Mouse (Mus musculus) thymus, postnatal 10 days (tissue): Measurements from ENCODE around the gene Cnksr3.

Experiments
- DNase-seq, 2 experiments: peaks; one replicate each; pipeline ENCODE4 v3.0.0; 2021; ENCODE audit warnings: low spot score in 2 of 2

Cnksr3 gene

DNA sequence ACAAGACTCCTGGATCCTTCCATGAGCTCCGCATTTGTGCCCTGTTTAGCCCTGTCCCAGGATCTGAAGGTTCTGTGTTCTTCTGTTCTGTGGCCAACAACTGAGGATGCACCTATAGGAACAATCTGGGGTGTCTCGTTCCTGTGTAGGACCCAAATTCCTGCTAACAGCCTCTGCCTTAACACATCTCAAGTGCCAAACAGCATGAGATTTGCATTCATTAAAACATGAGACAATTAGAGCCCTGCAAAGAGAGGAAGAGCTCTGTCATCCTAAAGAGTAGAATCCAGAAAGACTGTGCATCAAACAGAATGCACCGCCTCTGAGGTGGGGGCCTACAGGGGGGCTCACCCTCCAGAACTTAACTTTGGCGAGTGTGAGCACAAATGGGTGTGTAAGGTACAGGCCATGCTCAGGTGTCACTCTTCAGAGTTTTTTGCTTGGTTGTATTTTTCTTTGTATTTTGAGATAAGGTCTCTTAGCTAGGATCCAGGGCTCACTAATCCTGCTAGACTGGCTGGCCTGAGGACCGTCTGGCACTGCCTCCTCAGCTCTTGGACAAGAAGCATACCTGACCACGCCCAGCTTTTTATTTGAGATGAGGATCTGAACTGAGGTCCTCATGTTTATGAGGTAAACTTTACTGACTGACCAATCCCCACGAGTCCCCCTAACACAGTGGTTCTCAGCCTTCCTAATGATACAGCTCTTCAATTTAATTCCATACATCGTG lies 15.2 kb downstream of the Cnksr3 start:
- DNase-seq = no peak

DNA sequence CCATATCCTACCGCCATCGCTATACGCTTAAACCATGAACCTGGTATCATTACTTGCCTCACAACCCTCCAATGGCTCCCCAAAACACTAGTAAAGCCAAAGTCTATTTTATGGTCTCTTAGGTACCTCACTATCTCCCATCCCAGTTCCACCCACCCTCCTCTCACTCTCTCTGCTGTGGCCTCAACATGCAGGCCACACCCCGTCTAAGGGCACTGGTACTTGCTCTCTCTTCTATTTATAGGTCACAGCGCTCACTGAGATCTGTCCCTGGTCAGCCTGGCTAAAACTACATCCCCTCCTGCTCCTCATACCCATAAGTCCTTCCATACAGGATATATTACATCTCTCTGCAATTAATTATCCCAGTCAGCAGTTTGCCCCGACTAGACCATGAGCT lies 16.1 kb downstream of the Cnksr3 start:
- no peak for DNase-seq

DNA sequence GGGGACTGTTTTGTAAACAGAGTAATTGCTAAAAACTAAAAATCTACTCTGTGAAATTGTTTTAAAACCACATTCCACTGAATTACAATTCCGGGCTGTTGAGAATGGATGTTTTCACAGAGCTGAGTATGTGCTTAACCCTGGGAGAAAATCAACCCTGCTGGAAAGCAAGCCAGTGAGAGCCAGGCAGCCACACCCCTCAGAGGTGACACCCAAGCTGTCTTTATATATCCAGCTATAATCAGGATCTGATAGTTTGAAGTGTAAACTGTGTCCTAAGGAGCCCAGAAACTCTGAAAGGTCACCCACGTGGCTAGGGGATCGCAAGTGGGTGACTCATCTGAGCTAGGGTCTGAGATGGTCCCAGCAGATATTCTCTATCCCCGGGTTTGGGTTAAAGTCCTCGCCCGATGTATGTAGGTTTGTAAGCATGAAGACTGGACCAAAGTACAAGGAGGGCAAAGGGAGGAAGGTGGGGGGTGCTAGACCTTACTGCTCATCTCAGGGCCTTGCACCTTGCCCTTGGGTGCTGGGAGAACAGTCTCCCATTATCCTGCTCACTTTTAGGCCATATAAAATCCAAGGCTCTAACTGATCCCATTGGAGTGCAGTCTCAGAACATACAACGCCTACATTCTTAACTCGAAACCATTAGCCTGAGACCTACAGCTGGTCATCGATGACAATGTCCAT lies 20.2 kb downstream of the Cnksr3 start:
- no peak for DNase-seq

DNA sequence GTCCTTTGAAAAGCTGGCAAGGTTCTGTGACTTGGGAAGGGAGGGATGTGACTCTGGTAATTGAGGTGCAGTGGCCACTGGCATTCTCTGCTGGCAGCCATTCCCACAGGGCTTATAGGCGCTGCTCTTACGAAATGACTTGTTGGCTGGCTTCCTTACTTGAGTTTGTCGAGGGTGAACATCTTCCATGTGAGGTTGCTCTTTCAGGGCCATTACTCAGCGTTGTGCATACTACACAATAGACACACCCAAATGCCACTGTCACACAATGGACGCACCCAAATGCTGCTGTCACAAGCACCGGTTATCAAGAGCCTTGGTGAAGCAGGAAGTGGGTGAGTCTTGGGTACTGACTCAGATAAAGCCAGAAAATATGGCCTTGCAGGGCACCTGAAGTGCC lies 22.8 kb downstream of the Cnksr3 start:
- no peak for DNase-seq

DNA sequence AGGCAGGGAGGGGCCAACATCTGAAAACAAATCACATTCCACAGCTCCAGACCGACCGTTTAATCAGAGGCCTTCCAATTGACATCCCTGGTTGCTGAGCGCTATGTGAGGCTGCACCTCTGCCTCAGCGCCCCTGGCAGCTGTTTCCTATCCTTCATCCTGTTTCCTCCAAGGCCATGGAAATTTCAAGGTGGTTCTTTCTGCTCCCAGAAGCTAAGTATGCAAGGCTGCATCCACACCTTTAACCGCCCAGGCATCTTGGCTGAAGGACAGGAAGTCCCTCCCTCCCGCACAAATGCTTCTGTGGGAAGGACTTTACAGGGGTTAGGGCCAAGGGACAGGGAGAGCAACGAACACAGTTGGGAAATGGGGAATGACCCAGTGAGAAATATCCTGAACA lies 24.2 kb downstream of the Cnksr3 start:
- DNase-seq = no peak

DNA sequence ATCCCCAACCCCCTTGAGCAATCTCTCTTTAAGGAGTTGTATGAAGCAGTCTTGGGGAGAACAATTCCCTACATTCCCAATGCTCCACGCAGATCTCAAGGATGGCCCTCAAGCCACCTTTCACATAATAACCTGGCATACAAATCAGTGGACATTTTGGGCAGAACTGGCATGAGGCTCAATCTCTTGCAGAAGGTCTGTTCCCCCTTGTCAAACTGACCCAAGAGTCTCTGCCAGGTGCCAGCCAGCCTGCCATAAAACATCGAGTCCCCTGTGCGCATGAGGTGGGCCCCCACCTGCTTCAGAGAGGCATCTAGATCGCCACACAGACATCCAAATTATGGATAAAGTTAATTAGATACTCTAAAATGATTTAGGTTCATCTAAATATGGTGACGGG lies 25.0 kb downstream of the Cnksr3 start:
- DNase-seq = no peak

DNA sequence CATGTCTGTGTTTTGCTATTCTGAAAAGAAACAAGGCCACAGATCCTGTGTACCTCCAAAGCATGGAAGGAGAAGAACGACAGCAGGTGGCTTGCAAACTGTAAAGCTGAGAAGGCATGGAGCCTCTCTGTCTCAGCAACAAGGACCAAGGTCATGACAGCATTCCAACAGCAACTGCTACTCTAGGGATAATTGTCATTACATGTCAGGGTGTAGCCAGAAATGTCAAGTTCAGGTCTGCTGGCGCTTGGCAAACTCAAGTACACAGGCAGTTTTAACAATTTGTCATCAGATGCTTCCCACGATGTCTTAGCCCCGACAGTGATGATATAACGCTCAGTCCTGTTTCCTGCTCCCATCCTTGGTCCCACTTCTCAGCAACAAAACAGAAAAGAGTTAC lies 26.0 kb downstream of the Cnksr3 start:
- no peak for DNase-seq

DNA sequence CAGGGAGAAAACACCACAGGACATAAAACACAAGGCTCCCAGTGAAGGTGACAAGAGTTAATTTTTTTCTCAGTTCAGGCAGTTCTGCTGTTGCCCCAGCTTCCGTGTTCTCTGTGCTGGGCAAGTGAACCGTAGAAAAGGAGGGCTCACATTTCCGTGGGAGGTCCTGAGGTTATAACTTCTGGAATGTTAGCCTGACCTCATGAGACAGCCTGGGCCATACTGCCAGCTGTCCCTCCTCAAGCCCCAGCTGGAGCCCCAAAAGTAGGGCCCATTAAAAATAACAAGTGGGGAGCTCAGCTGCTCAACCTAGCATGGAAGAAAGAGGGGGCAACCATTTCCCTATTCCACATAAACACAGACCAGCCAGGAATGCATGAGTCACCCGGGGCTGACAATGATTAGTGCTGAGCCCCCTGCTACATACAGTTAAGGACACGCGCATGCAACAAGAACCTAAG lies 28.8 kb downstream of the Cnksr3 start:
- DNase-seq = no peak

DNA sequence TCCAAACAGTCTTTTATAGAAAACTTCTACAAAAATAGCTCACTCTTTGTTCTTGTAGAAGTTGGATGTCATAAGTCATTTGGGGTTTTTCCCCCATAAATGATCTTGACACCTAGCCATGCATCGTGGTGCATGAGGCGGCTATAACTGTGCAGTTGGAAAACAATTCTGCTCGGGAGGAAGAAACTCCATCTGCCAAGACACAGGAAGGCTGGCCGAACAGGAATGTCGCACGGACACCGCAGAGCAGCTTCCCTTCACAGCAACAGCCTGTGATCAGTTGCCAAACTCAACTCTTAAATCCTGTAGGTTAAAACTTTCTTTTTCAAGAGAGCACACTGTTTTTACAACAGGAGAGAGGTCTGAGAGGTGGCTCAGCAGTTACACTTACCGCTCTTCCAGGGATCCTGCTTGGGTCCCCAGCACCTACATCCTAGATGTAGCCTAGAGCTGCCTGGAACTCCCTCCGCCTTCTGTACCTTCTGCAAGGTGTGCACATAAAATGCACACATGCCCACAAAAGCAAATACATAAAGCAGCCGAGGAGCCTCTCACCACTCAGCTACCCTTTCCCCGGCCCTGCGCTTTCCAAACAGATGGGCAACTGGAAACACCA lies 29.4 kb downstream of the Cnksr3 start:
- no peak for DNase-seq

DNA sequence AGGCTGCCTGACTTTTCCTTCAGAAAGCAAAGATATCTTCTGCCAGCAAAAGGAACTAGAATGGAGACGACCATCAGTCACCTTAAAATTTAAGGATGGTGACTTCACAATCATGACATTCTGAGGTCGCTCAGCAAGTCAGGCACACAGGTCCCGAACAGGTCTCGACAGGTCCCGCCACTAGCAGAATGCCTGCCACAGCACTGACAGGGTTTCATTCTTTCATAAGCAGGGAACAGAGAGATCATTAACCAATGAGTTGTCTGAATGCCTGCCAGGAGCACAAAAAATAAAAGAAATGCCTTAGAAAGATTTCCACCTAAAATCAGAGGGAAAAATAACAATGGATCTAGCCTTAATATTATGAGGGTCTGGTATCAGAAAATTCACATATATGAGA lies 31.7 kb downstream of the Cnksr3 start:
- DNase-seq = no peak

DNA sequence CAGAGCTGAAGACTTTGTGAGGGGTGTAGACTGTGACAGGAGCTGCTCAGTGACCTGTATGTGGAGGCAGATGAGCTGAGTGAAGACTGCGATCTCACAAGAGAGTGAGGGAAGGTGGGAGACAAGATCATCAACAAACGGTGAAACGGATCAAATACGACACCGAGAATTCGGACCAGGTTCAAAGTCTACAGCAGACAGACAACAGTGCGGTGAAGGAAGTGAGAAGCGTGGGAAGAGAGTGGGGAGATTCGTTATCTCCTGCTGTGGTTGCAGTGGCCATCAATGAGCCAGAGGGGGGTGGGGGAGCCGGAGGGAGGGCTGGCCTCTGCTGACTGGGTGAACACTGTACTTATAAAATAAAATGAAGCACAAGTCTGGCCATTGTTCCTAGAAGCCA lies 33.5 kb downstream of the Cnksr3 start:
- DNase-seq = no peak

DNA sequence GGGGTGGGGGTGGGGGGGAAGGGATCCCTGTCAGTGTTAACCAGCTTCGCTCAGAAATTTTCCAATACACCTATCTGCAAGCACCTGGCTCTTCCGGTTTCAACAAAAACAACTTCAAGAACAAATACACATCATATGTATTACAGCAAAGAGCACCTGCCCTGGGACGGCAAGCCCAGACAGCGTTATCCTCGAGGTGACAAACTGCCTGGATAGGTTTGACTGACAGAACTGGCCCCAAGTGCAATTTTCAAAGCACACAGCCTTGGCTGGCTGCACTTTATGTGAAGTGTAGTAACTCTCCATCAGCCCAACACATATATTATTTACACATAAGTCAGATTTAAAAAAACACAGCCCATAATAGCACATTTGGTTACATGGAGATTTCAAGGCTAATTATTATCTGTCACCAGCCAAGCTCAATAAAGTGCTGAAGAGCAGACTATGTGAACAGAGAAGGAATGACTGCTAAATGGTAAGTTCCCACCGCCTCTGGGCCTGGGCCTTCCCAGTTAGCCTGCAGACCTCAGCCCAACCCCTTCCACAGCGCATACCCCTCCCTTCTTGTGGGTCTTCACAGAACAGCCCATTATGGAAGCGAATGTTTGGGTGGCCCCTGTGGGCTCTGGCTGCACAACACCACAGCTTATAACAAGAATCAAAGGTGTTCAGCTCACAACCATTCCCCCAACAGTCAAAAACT lies 35.7 kb downstream of the Cnksr3 start:
- DNase-seq = no peak

DNA sequence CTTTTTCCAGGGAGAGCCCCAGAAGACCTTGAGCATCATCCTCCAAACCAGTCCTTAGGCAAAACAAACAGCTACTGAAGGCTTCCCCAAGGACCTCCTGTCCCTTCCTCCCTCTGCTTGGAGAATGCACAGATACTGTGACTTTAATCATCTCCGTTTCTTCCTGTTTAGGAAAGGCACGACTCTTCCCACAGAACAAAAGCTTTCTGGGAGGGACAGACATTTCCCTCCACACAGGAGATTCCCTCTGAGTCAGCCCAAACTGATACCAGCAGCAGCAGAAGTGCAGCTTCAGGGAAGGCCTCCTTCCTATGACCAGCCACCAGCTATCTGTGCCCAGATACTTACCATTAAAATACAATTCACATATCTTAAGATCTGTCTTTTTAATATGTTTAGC lies 37.6 kb downstream of the Cnksr3 start:
- no peak for DNase-seq

DNA sequence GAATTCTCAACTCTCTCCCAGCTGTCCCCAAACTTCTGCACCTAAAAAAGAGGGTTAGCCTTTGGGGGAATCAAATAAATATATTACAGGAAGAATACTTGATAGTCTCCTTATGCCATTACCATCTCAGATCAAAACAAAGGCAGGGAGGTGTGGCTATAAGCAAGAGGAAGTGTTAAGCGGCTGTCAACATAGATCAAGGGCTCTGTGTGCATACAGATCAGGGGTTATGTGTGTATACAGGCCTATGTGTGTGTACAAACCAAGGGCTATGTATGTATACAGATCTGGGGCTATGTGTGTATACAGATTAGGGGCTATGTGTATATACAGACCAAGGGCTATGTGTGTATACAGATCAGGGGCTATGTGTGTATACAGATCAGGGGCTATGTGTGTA lies 38.9 kb downstream of the Cnksr3 start:
- no peak for DNase-seq

DNA sequence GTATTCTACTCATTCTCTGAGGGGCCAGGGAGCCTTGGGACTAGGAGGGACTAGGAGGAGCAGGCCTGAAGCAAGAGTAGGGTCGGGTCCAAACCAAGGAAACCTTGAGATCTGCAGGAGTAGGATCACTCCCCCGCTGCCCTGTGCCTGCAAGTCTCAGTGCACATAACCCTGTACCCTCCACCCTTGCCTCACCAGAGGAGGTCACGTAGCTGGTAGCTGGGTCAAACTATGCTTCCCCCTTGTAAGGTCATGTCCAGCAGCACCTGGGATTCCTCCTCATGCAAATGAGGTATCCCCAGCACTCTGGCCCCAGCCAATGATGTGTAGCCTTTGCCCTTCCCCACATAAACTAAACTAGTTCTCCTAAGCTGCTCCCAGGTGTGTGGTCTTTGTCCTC lies 41.6 kb downstream of the Cnksr3 start:
- no peak for DNase-seq

DNA sequence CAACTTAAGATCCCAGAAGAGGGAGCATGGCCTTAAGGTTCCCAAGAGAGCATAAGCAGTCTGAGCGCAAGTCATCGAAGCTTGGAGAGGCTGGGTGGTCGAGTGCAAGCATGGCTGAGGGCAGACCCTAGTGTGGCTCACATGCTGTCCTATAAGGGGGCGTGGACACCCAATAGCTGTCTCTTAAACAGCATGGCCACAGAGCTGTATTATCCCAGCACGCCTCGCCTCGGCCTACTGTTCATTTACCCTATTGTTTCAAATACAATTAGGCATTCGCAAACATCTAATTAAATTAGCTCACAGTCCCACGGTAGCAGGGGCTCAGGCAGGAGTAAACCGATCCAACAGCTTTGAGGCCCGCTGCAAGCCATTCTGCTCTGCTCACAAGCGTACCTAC lies 49.0 kb downstream of the Cnksr3 start:
- DNase-seq = no peak

DNA sequence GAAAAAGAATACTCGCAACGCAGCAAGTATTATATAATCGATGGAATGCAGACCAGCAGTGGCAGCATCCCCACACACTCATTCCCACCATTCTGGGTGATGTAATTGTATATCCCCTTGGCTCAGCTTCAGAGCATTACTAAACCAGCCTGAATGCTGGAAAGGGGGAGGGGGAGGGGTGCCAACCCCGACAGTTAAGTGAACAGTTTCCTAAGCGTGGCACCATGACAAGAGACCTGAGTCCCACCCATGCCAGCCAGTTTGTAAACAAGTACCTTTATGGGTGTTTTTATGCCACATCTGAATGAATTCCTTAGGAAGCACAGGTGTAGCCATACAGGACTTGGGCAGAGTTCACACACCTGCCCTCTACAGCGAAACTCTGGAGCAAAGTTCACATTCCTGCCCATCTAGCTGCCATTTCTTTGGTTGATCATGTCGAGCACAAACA lies 53.0 kb downstream of the Cnksr3 start:
- DNase-seq = no peak

DNA sequence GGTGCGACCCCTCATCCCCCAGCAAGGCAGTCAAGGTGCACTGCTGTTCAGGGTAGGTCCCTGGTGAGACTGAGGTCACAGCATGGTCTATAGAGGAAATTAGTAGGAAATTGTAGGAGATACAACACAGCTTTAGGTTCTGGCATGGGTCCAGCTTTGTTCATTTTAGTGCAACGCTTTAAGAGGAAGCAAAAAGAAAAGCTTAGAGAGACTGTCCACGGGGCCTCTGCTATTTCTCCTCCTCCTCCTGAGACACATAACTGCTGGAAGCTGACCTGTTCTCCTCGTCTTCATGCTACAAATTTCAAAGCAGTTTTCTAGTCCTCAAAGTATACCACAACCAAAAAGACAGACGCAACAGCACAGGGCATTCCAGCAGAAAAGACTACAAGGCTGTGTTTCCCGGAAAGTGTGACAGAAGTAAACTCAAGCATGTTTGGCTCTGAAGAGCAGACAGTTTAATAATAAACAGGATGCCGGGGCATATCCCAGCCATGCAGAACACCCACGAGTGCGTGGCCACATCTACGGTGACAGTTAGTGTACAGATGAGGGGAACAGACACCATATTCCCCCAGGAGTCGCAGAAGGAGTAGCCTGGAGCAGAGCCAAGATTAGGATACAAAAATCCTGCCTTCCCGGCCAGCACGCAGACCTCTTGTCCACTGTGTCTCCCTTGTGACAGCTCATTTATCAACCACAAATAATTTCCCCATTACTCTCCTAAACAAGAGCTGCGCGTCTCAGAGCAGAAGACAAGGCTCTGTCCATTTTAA lies 53.6 kb downstream of the Cnksr3 start:
- no peak for DNase-seq

DNA sequence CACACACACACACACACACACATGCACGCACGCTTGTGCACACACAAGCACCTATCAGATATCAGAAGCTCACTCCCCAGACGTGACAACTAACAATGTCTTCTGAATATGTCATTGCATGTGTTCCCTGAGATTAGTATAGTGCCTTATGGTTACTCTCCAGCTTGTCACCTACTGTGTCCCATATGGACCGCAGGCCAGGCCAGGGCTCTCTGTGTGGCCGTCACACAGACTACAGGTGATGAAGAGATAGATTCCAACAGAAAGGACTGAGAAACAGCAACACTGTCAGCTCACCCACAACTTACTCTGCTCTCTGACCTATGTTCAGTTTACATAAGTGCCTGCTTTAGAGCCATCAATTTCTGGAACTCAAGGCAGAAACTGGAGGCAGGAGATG lies 57.2 kb downstream of the Cnksr3 start:
- DNase-seq = no peak

DNA sequence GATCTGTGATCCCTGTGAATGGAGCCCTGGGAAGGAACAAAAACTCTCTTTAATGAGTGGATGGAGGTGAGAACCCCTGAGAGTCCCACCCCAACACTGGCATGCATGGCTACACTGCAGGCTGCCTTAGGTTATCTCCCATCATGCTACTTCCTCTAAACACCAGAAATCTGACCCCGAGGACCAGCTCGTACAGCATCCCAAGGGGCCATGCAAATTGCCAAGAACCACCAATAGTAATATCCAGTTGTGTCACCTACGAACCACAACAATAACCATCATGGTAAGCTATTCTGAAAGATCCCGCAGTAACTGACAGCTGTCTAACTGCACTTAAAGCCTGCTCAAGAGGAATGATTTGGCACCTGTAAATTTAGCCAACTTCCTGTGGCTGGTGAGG lies 59.1 kb downstream of the Cnksr3 start:
- DNase-seq = no peak

DNA sequence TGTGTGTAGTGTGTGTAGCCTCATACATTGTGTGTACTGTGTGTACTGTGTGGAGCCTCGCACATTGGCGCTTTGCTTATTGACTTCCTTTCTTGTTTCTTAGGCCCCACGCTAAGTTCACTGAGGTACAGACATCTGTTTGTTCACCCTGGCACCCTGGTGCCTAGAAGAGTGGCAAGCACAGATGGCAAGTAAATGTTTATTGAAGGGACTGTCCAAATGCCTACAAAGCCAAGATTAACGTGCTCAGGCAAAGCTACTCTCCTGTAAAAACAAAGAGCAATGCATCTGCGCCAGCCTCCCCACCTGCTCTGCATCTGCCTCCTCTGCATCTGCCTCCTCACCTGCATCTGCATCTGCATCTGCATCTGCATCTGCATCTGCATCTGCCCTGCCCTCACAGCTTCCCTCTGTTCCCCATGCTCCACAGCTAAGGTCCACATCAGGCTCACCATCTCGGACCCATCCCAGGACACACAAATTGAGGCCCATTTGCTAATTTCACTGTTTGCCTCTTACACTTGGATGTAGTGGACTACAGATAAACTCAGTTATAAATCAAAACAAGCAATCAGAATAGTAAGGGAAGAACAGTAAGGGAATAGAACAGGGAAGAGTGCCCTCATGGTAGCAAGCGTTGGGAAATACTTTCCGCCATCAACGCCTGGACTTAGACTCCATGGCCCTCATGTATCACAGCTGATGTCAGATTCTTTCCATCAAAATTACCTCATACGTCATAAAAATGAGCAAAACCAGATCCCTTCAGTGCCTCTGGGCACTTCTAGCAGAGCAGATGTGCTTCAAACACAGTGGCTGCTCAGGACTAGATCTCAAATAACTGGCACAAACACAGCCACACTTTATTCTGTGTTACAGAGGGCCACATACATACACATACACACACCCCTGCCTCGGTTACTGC lies 62.1 kb downstream of the Cnksr3 start:
- no peak for DNase-seq
